Mouse (Mus musculus) spleen, adult 2 months (tissue): ENCODE results near the gene Dbnl. TPM values are rescaled to one million over a fixed set of nuclear protein-coding genes. Genes with fewer than 3 reads are reported as not detected.

Experiments used
- DNase-seq, 2 experiments: peaks; one replicate each; pipeline versions ENCODE4 v3.0.0 to v3.0.0-alpha.2; 2012 to 2021; ENCODE audit warnings: low spot score in 2 of 2, low read depth in 1 of 2
- H3K27ac ChIP-seq: fragments of 200-500 bp; 2 replicates; pipeline ENCODE4 v1.5.1; 2012; ENCODE audit warnings: low read length, inconsistent platforms; ENCODE audit not compliant: insufficient read depth
- H3K27me3 ChIP-seq: fragments of 200-500 bp; 2 replicates; pipeline ENCODE4 v1.6.1; 2012; ENCODE audit warnings: mild to moderate bottlenecking, moderate library complexity, low read length, inconsistent platforms; ENCODE audit not compliant: control insufficient read depth, insufficient read depth
- H3K36me3 ChIP-seq: fragments of 200-500 bp; 2 replicates; pipeline ENCODE4 v1.6.1; 2012; ENCODE audit warnings: mild to moderate bottlenecking, low read length, inconsistent platforms; ENCODE audit not compliant: control insufficient read depth, insufficient read depth
- H3K4me1 ChIP-seq: fragments of 200-500 bp; 2 replicates; pipeline ENCODE4 v1.6.1; 2011; ENCODE audit warnings: inconsistent platforms; ENCODE audit not compliant: control insufficient read depth, insufficient read depth, insufficient read length
- H3K4me3 ChIP-seq: fragments of 200-500 bp; 2 replicates; pipeline ENCODE4 v1.5.1; 2011; ENCODE audit warnings: mild to moderate bottlenecking, inconsistent platforms; ENCODE audit not compliant: insufficient read depth, insufficient read length; ENCODE audit errors: extremely low read depth
- CTCF ChIP-seq: fragments of 200-500 bp; IDR thresholded peaks from 2 replicates; pipeline ENCODE4 v1.5.1; 2011; ENCODE audit warnings: mild to moderate bottlenecking, inconsistent platforms; ENCODE audit not compliant: insufficient read depth, insufficient read length, insufficient replicate concordance; ENCODE audit errors: extremely low read depth
- POLR2A ChIP-seq: fragments of 200-500 bp; IDR thresholded peaks from 2 replicates; pipeline ENCODE4 v1.6.1; 2011; ENCODE audit warnings: low read depth, low read length, inconsistent platforms
- WGBS: fragments of 180-500 bp; shearing (Covaris S2); methylation state at CpG from one replicate; pipeline ENCODE4 v1.1.7; 2018; 5-methylcytosine and 5-hydroxymethylcytosine counted together
- polyA plus RNA-seq: library from polyadenylated mRNA; depleted of rRNA; stranded (reverse); fragments of >200 nt; gene quantifications from 2 replicates; pipeline ENCODE4 v1.2.3, GENCODE M21; 2012; rRNA removed

The Dbnl gene
- 104 and 130 TPM in 2 replicates for polyA plus RNA-seq

GRCm38 (mm10) chr11:5788056-5789014 is at the start of gene Dbnl:
Dbnl (plus strand) TSS chr11:5788488.
- under 1% methylated on average over 69 of the region's 74 CpGs for WGBS
- TF ChIP-seq POLR2A (peak; percentile 80), CTCF (peak; percentile 76)
- peaks cover 12% of the 10 kb centered on the region for H3K36me3 ChIP-seq
- peaks cover 14% of the 10 kb centered on the region; the same call in 1 of the 2 replicates for H3K4me1 ChIP-seq
- H3K27me3 ChIP-seq: no peaks in the 10 kb centered on the region
- H3K4me3 ChIP-seq: peak within 1 kb of the TSS; percentile 97
- peak; percentile 94 to 96 for DNase-seq
- H3K27ac ChIP-seq: peak within 1 kb of the TSS; percentile 99

GRCm38 (mm10) chr11:5738888-5739632 is 49.2 kb upstream of the Dbnl start:
- Histone ChIP-seq H3K27me3 (no peaks in the 10 kb centered on the region), H3K4me3 (no peak overlapping the region), H3K27ac (no peak overlapping the region), H3K36me3 (no peaks in the 10 kb centered on the region), H3K4me1 (no peaks in the 10 kb centered on the region)
- DNase-seq: no peak
- TF ChIP-seq CTCF (no peak), POLR2A (no peak)
- WGBS: 80% methylated on average over 5 of the region's 5 CpGs

- Histone ChIP-seq H3K4me1 (no peaks in the 10 kb centered on the region), H3K36me3 (no peaks in the 10 kb centered on the region), H3K27ac (no peak overlapping the region), H3K27me3 (no peaks in the 10 kb centered on the region), H3K4me3 (no peak overlapping the region)
- WGBS: 60% methylated on average over 3 of the region's 3 CpGs
- no peak for DNase-seq
- TF ChIP-seq POLR2A: no peak
- no peak for TF ChIP-seq CTCF
These were observed 48.4 kb upstream of the Dbnl start for GRCm38 (mm10) chr11:5739846-5740245.

GRCm38 (mm10) chr11:5740599-5740964 is 47.7 kb upstream of the Dbnl start:
- DNase-seq: no peak
- H3K4me3 ChIP-seq: peak overlapping the region; percentile 80
- H3K27me3 ChIP-seq: no peaks in the 10 kb centered on the region
- 4% methylated on average over 26 of the region's 26 CpGs for WGBS
- TF ChIP-seq POLR2A (no peak), CTCF (no peak)
- H3K27ac ChIP-seq: peak overlapping the region; percentile 38; the same call in 1 of the 2 replicates
- no peaks in the 10 kb centered on the region for H3K36me3 ChIP-seq
- H3K4me1 ChIP-seq: no peaks in the 10 kb centered on the region

GRCm38 (mm10) chr11:5740965-5741627 is 47.2 kb upstream of the Dbnl start:
- H3K27ac ChIP-seq: peak overlapping the region; percentile 84
- no peak; the same call in none of the 2 replicates for TF ChIP-seq POLR2A
- TF ChIP-seq CTCF: no peak
- WGBS: under 1% methylated on average over 44 of the region's 50 CpGs
- no peaks in the 10 kb centered on the region for H3K27me3 ChIP-seq
- H3K4me1 ChIP-seq: no peaks in the 10 kb centered on the region
- peak overlapping the region; percentile 80 for H3K4me3 ChIP-seq
- peak; percentile 45 to 74 for DNase-seq
- H3K36me3 ChIP-seq: no peaks in the 10 kb centered on the region

- H3K36me3 ChIP-seq: no peaks in the 10 kb centered on the region
- no peaks in the 10 kb centered on the region for H3K4me1 ChIP-seq
- 81% methylated on average over 7 of the region's 7 CpGs for WGBS
- no peaks in the 10 kb centered on the region for H3K27me3 ChIP-seq
- H3K27ac ChIP-seq: no peak overlapping the region
- peak in 1 of 2 experiments; percentile 48 for DNase-seq
- TF ChIP-seq POLR2A (no peak), CTCF (peak; percentile 13; the same call in 1 of the 2 replicates)
- H3K4me3 ChIP-seq: no peak overlapping the region
These were observed 46.2 kb upstream of the Dbnl start for GRCm38 (mm10) chr11:5742106-5742505.
